Mouse (Mus musculus) subcutaneous adipose tissue, adult 2 months (tissue): ENCODE data around the gene Arl4a. TPM values are rescaled to one million over a fixed set of nuclear protein-coding genes. Genes with fewer than 3 reads are reported as not detected.

Source experiments
- polyA plus RNA-seq: library from polyadenylated mRNA; depleted of rRNA; stranded (reverse); fragments of >200 nt; gene quantifications from 2 replicates; pipeline ENCODE4 v1.2.3, GENCODE M21; 2012; ENCODE audit warnings: low replicate concordance; rRNA removed

The Arl4a gene
- 23.5 and 47.5 TPM in 2 replicates for polyA plus RNA-seq

GRCm38 (mm10) chr12:40037876-40038463 is at the start of gene Arl4a:
Gene Arl4a, minus strand, starts transcription at chr12:40038025.

Other genes with a start within 250 kb of the Arl4a start
- 0.11 and 9.6 TPM in 2 replicates for gene Scin, start 96.2 kb upstream of the Arl4a start, polyA plus RNA-seq
- not detected in 2 replicates for gene Lsmem1, start 161.5 kb upstream of the Arl4a start, polyA plus RNA-seq
- 19.2 and 38.3 TPM in 2 replicates for gene Ifrd1, start 210.5 kb upstream of the Arl4a start, polyA plus RNA-seq